Mouse (Mus musculus) B cell, adult (primary cell): ENCODE results near the gene Lypd4. TPM values are rescaled to one million over a fixed set of nuclear protein-coding genes. Genes with fewer than 3 reads are reported as not detected.

Experiments
- total RNA-seq: library from RNA; stranded (reverse); gene quantifications from 4 replicates; pipeline ENCODE4 v1.2.4, GENCODE M21; 2023; ENCODE audit not compliant: inconsistent age

Gene Lypd4
- total RNA-seq = not detected in 4 replicates

DNA sequence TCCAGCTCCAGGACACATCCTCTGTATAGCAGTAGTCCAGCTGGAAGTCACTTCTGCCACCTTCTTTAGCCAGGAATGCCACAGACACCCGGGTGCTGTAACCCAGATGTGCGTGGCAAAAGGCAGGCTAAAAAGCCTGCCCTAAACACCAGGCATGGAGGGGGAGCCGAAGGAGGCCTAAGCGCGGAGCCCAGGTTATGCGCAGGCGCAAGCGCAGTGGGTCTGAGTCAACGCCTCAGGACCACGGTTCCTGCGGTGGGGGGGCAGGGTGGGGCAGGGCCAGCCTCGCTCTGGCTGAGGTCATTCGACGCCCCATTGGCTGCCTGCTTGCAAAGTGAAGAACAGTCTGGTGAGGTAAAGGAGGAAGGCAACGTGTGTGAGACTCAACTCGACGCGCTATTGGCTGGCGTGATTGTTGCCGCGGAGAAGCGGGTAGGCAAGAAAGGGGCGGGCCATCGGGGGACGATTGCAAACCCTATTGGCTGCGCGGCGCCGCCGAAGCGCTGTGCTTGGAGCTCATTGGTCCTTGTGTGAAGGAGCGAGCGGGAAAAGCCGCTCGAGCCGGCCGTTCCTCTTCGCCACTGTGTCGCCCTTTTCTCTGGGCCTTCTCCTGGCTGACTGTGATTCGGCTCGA, at the start of gene Lypd4, which contains the start of gene Dmrtc2:
Gene Lypd4, minus strand, starts transcription at position 410 of the 634 bp plus-strand sequence.
Gene Dmrtc2, plus strand, starts transcription at position 526 of the 634 bp plus-strand sequence.

DNA sequence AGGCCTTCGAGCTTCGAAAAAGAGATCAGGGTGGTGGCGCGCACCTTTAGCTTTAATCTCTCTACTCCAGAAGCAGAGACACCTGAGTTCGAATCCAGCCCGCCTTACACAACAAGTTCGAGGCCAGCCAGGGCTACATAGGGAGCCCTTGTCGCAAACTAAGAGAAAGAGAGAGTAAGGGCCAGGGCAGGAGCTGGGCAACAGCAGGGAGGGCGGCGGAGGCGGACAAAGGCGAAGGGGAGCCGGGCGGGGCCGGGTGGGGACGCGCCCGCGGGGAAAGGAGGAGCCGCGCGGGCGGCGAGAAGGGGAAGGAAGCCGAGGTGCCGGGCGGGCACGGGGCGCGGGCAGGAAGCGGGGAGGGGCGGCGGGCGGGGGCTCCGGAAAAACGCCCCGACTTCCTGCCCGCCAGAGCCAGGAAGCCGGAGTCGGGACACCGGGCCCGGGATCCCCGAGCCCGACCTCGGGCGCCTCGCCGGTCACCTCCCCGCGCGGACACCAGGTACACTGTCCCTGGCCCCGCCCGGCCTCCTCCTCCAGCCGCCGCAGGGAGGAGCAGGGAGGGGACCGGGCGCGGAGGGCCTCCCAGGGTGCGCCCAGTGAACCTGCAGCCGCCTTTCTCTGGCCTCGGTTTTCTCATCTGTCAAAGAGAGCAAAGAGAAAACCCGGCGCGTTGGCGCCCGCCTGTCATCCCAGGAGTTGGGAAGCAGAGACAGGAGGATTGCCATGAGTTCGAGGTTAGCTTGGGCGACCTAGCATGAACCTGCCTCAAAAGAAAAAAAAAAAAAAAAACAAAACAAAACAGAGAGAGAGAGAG, 33.1 kb upstream of the Lypd4 start, which contains the start of gene Arhgef1:
Gene Arhgef1, plus strand, starts transcription at position 283 of the 814 bp plus-strand sequence.

DNA sequence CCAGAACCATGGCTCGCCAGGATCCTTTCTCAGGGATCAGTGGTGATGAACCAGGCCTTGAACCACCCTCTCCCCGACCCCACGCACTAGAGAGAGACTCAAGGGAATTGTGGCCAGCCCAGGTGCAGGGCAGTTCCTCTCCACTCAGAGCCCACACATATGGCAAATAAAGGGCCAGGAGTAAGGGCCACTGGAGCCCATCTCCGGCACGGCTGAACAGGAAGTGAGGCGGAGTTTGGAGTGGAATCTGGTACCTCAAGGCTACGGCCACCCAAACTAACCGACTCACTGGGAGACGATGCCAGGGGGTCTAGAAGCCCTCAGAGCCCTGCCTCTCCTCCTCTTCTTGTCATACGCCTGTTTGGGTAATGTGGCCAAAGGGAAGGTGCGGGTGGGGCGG, 27.5 kb upstream of the Lypd4 start, which contains the start of gene Cd79a:
Gene Cd79a, plus strand, starts transcription at position 158 of the 400 bp plus-strand sequence.

DNA sequence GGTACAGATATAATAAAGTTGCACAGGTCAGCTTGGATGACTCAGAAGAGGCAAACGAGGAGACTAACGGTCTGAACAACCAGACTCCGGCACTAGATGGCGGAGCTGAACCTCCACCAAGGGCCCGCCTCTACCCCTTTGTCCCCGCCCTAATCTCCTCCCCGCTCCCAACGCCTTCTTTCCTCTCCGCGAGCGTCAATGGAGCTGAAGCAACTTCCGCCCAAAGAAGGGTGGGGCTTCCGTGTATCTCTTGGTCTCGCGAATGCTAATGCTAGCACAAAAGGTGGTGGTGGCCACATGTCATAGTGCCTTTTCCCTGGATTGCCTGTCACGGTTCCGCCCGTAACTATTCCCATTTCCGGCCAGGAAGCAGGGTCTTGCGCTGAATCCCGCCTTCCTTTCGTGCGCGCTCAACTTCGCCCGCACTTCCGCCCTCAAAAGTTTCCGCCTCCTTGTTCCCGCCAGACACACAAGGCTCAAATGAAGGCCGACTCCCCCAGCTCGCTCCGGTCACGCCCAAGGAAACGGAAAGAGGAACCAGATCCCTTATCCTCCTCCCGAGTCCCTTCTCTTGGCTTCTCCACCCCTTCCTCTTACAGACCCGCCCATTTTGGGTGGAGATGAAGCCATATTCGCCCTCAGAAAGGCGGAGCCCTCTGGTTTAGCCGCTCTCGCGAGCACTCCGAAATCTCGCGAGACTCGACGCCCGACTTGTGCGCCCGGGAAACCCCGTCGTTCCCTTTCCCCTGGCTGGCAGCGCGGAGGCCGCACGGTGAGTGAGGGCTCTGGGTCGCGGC, 14.4 kb upstream of the Lypd4 start, which contains the start of gene Rps19:
Gene Rps19, plus strand, starts transcription at position 476 of the 797 bp plus-strand sequence.

DNA sequence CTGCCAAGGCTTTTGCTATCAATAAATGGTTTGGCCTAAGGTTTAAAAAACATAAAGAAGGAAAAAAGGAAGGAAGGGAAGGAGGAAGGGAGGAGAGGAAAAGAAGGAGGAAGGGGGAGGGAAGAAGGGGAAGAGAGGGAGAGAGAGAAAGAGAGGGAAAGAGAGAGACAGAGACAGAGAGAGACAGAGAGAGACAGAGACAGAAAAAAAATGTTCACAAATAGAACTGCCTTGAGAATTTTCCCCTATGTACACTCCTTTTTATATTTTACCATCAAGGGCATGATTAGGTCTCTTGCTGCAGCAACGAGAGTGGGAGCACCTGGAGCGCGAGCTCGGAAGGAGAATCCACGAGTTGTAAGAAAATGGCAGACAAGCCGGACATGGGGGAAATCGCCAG, 7.8 kb downstream of the Lypd4 start, which contains the start of gene Gm9844:
Gene Gm9844, plus strand, starts transcription at position 301 of the 400 bp plus-strand sequence.

Other genes with a start within 250 kb of the Lypd4 start
- 0.29 to 0.54 TPM in 2 of 4 replicates, not detected in the others for gene Lypd3, start 233.4 kb downstream of the Lypd4 start, total RNA-seq
- not detected in 4 replicates for gene Tex101, start 193.3 kb downstream of the Lypd4 start, total RNA-seq
- gene BC049730, start 160.7 kb downstream of the Lypd4 start, total RNA-seq = not detected in 4 replicates
- not detected in 4 replicates for gene Gm4763, start 143.0 kb downstream of the Lypd4 start, total RNA-seq
- gene Cd177, start 109.6 kb downstream of the Lypd4 start, total RNA-seq = 0.29 to 0.32 TPM in 2 of 4 replicates, not detected in the others
- gene Ceacam10, start 92.7 kb downstream of the Lypd4 start, total RNA-seq = not detected in 4 replicates
- 1.7 to 3.0 TPM in 2 of 4 replicates, not detected in the others for gene Gm9844, start 7.7 kb downstream of the Lypd4 start, total RNA-seq
- not detected in 4 replicates for gene Dmrtc2, start 116 bp upstream of the Lypd4 start, total RNA-seq
- gene Rps19, start 14.4 kb upstream of the Lypd4 start, total RNA-seq = 2,682 to 2,740 TPM (median 2,716 TPM) in 4 replicates
- gene Cd79a, start 27.4 kb upstream of the Lypd4 start, total RNA-seq = 1,752 to 1,862 TPM (median 1,794 TPM) in 4 replicates
- gene Arhgef1, start 33.0 kb upstream of the Lypd4 start, total RNA-seq = 1,222 to 1,291 TPM (median 1,265 TPM) in 4 replicates
- gene Gm4881, start 74.6 kb upstream of the Lypd4 start, total RNA-seq = not detected in 4 replicates
- 155 to 184 TPM (median 178 TPM) in 4 replicates for gene Rabac1, start 102.8 kb upstream of the Lypd4 start, total RNA-seq
- 0.13 to 0.51 TPM in 2 of 4 replicates, not detected in the others for gene Atp1a3, start 136.0 kb upstream of the Lypd4 start, total RNA-seq
- gene Grik5, start 202.4 kb upstream of the Lypd4 start, total RNA-seq = 1.9 to 3.4 TPM (median 3.1 TPM) in 4 replicates
- 13.0 to 18.2 TPM (median 14.8 TPM) in 4 replicates for gene Zfp574, start 202.6 kb upstream of the Lypd4 start, total RNA-seq